Mouse (Mus musculus) liver, embryonic 11.5 days (tissue): ENCODE results near the gene Mgat4a. TPM values are rescaled to one million over a fixed set of nuclear protein-coding genes. Genes with fewer than 3 reads are reported as not detected.

ENCODE experiments used
- ATAC-seq: fragments of 200-750 bp; cut with Nextera tagmentation; replicated peaks from 2 replicates; pipeline ENCODE4 v1.8.0; 2017; ENCODE audit warnings: moderate number of reproducible peaks, mild to moderate bottlenecking, moderate TSS enrichment, moderate library complexity; ENCODE audit not compliant: low FRiP score
- DNase-seq: peaks from one replicate; pipeline ENCODE4 v3.0.0-alpha.2; 2017; ENCODE audit warnings: low spot score
- H3K27ac ChIP-seq: fragments of 300-500 bp; sonication (generic); 2 replicates; pipeline ENCODE4 v1.5.1; 2014; ENCODE audit warnings: mild to moderate bottlenecking, low read depth, low read length, control low read depth
- H3K27me3 ChIP-seq: fragments of 300-500 bp; sonication (generic); replicated peaks from 2 replicates; pipeline ENCODE4 v1.6.1; 2014; ENCODE audit warnings: low read length, mixed read lengths; ENCODE audit not compliant: control insufficient read depth, insufficient read depth
- H3K36me3 ChIP-seq: fragments of 300-500 bp; sonication (generic); 2 replicates; pipeline ENCODE4 v1.6.1; 2014; ENCODE audit warnings: mild to moderate bottlenecking, low read length, moderate library complexity, mixed read lengths; ENCODE audit not compliant: control insufficient read depth, insufficient read depth
- H3K4me1 ChIP-seq: fragments of 300-500 bp; sonication (generic); replicated peaks from 2 replicates; pipeline ENCODE4 v1.6.1; 2014; ENCODE audit warnings: low read length, mixed read lengths; ENCODE audit not compliant: control insufficient read depth, insufficient read depth
- H3K4me2 ChIP-seq: fragments of 300-500 bp; sonication (generic); 2 replicates; pipeline ENCODE4 v1.6.1; 2014; ENCODE audit warnings: mild to moderate bottlenecking, control low read depth, moderate library complexity
- H3K4me3 ChIP-seq: fragments of 300-500 bp; sonication (generic); 2 replicates; pipeline ENCODE4 v1.5.1; 2014; ENCODE audit warnings: low read depth, low read length, control low read depth
- H3K9ac ChIP-seq: fragments of 300-500 bp; sonication (generic); 2 replicates; pipeline ENCODE4 v1.6.1; 2014; ENCODE audit warnings: low read depth, low read length, control low read depth
- H3K9me3 ChIP-seq: fragments of 300-500 bp; sonication (generic); 2 replicates; pipeline ENCODE4 v1.6.1; 2016; ENCODE audit warnings: low read length, inconsistent platforms, mixed read lengths; ENCODE audit not compliant: control insufficient read depth
- WGBS: fragments of 180-500 bp; shearing (Covaris S2); extraction: QIAGEN DNeasy Blood & Tissue Kit; methylation state at CpG from one replicate; pipeline ENCODE4 v1.1.7; 2014; 5-methylcytosine and 5-hydroxymethylcytosine counted together
- polyA plus RNA-seq: library from polyadenylated mRNA; unstranded; fragments of >200 nt; fragmentation: Nextera tagmentation; extraction: Ambion mirVana; gene quantifications from 2 replicates; pipeline ENCODE4 v1.2.1, GENCODE M21; 2014

Mgat4a gene
- polyA plus RNA-seq, 1 experiment from 2014 or later, result 2.6 TPM

DNA sequence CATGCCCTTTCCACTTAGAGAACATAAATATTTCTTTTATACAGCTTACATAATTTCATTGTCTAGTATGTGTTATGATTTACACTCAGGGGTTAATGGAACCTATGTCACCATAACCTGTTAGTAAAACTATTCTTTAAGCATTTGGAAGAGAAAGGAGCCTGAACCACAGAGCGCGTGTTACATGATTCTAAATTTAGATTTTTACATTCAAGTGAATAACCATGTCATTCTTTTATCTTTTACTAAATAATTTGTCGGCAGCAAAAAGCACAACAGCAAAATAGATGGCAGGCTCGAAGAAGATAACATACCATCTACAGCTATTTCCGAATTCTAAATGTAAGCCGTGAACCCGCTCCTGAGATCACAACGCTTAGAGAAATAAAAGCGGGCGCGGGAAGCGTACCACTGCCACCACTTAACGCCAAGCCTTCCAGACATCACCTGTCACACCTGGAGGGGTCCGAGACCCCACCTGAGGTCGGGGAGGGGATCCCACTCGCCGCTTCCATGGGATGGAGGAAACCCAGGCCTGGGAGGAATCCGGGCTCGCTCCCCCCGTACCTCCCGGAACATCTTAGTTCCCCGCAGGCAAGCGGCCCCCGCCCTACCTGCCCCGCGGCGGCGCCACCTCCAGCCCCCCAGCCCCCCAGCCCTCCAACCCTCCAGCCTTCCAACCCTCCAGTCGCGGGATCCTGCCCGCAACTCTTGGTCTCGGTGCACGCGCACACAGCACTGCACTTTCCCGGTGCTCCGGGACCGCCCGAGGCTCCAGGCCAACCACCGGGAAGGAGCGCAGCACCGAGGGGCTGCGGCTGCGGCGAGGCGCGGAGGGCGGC, 627 bp downstream of the Mgat4a start:
- DNase-seq (peak; percentile 39), ATAC-seq (peak; percentile 53)
- peak overlapping the region; percentile 73 for H3K9ac ChIP-seq
- H3K9me3 ChIP-seq, result no peaks in the 10 kb centered on the region
- H3K4me1 ChIP-seq, result peaks cover 6% of the 10 kb centered on the region; the same call in 1 of the 2 replicates
- no peaks in the 10 kb centered on the region for H3K36me3 ChIP-seq
- H3K4me3 ChIP-seq, result peak overlapping the region; percentile 85
- peaks cover 19% of the 10 kb centered on the region for H3K27me3 ChIP-seq
- no peak overlapping the region for H3K27ac ChIP-seq
- peak overlapping the region; percentile 99 for H3K4me2 ChIP-seq
- WGBS, result 3% methylated on average over 47 of the region's 47 CpGs

- Histone ChIP-seq H3K9ac (no peak overlapping the region), H3K9me3 (no peaks in the 10 kb centered on the region), H3K4me1 (no peaks in the 10 kb centered on the region), H3K4me2 (no peak overlapping the region), H3K36me3 (no peaks in the 10 kb centered on the region), H3K4me3 (no peak overlapping the region), H3K27ac (no peak overlapping the region), H3K27me3 (no peaks in the 10 kb centered on the region)
- DNase-seq, result no peak
- no peak for ATAC-seq
- WGBS, result 78% methylated on average over 5 of the region's 5 CpGs
Observed at GRCm38 (mm10) chr1:37534532-37535108, 6.2 kb downstream of the Mgat4a start.

- 92% methylated on average over 7 of the region's 7 CpGs for WGBS
- Histone ChIP-seq H3K27me3 (no peaks in the 10 kb centered on the region), H3K4me1 (no peaks in the 10 kb centered on the region), H3K4me2 (no peak overlapping the region), H3K9ac (no peak overlapping the region), H3K36me3 (no peaks in the 10 kb centered on the region), H3K4me3 (no peak overlapping the region), H3K9me3 (no peaks in the 10 kb centered on the region), H3K27ac (no peak overlapping the region)
- DNase-seq (no peak), ATAC-seq (no peak)
Observed at GRCm38 (mm10) chr1:37533181-37533580, 7.6 kb downstream of the Mgat4a start.

GRCm38 (mm10) chr1:37532533-37532840, 8.3 kb downstream of the Mgat4a start:
- H3K4me1 ChIP-seq, result no peaks in the 10 kb centered on the region
- WGBS, result 72% methylated on average over 6 of the region's 6 CpGs
- H3K9ac ChIP-seq, result no peak overlapping the region
- ATAC-seq, result no peak
- H3K4me2 ChIP-seq, result no peak overlapping the region
- no peaks in the 10 kb centered on the region for H3K9me3 ChIP-seq
- H3K36me3 ChIP-seq, result no peaks in the 10 kb centered on the region
- H3K4me3 ChIP-seq, result no peak overlapping the region
- no peak for DNase-seq
- no peaks in the 10 kb centered on the region for H3K27me3 ChIP-seq
- H3K27ac ChIP-seq, result no peak overlapping the region

GRCm38 (mm10) chr1:37531654-37532532, 8.9 kb downstream of the Mgat4a start:
- Histone ChIP-seq H3K27me3 (no peaks in the 10 kb centered on the region), H3K27ac (no peak overlapping the region), H3K9ac (no peak overlapping the region), H3K4me2 (no peak overlapping the region), H3K4me1 (no peaks in the 10 kb centered on the region), H3K9me3 (no peaks in the 10 kb centered on the region), H3K4me3 (no peak overlapping the region), H3K36me3 (no peaks in the 10 kb centered on the region)
- WGBS, result 85% methylated on average over 12 of the region's 12 CpGs
- ATAC-seq, result no peak
- no peak for DNase-seq

DNA sequence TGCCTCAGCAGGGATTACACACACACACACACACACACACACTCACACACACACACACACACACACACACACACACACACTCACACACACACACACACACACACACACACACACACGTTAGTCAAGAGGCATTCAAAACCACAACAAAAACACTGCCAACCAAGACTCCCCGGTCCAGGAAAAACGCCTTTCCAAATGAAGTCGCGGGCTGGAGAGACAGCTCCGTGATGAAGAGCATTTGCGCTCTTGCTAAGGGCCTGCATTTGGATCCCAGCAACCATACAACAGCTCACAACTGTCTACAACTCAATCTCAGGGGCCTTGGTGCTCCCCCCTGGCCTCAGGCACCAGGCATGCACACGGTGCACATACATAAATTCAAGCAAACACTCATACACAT, 10.8 kb downstream of the Mgat4a start:
- Histone ChIP-seq H3K9me3 (no peaks in the 10 kb centered on the region), H3K27me3 (no peaks in the 10 kb centered on the region), H3K4me3 (no peak overlapping the region), H3K9ac (no peak overlapping the region), H3K36me3 (no peaks in the 10 kb centered on the region), H3K27ac (no peak overlapping the region), H3K4me1 (no peaks in the 10 kb centered on the region; the same call in 1 of the 2 replicates), H3K4me2 (no peak overlapping the region)
- ATAC-seq, result no peak
- DNase-seq, result no peak
- 79% methylated on average over 8 of the region's 8 CpGs for WGBS

DNA sequence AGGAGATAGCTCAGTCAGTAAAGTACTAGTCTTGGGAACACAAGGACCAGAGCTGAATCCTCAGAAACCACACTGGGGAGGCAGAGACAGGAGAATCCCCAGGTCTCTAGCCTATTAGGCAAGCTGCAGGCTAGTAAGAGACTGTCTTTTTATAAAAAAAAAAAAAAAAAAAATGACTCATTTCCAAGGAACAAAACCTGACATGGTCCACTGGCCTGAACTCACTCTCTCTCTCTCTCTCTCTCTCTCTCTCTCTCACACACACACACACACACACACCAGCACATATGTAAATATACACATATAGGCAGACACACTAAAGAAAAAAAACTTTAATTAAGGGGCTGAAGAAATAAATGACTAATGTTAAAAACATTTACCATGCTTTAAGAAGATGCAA, 14.6 kb downstream of the Mgat4a start:
- no peak overlapping the region for H3K27ac ChIP-seq
- DNase-seq (no peak), ATAC-seq (no peak)
- no peak overlapping the region for H3K4me3 ChIP-seq
- H3K4me2 ChIP-seq, result no peak overlapping the region
- no peaks in the 10 kb centered on the region for H3K27me3 ChIP-seq
- no peak overlapping the region for H3K9ac ChIP-seq
- no peaks in the 10 kb centered on the region; the same call in 1 of the 2 replicates for H3K4me1 ChIP-seq
- no peaks in the 10 kb centered on the region for H3K9me3 ChIP-seq
- no peaks in the 10 kb centered on the region for H3K36me3 ChIP-seq

GRCm38 (mm10) chr1:37524669-37525068, 16.1 kb downstream of the Mgat4a start:
- no peak overlapping the region for H3K4me2 ChIP-seq
- DNase-seq, result no peak
- no peaks in the 10 kb centered on the region; the same call in 1 of the 2 replicates for H3K4me1 ChIP-seq
- 59% methylated on average over 4 of the region's 4 CpGs for WGBS
- no peak overlapping the region for H3K4me3 ChIP-seq
- no peak overlapping the region for H3K27ac ChIP-seq
- ATAC-seq, result no peak
- H3K9me3 ChIP-seq, result no peaks in the 10 kb centered on the region
- H3K9ac ChIP-seq, result no peak overlapping the region
- H3K36me3 ChIP-seq, result no peaks in the 10 kb centered on the region
- no peaks in the 10 kb centered on the region for H3K27me3 ChIP-seq
